Mouse (Mus musculus) brain, embryonic 14.5 days (tissue): ENCODE measurements around the gene Fam187b.

Experiments used
- CTCF ChIP-seq: fragments of 200-500 bp; IDR thresholded peaks from 2 replicates; pipeline ENCODE4 v1.5.1; 2012; ENCODE audit warnings: inconsistent platforms, mild to moderate bottlenecking, moderate library complexity, borderline replicate concordance; ENCODE audit not compliant: insufficient read depth, insufficient read length; ENCODE audit errors: extremely low read depth
- POLR2A ChIP-seq: fragments of 200-500 bp; IDR thresholded peaks from 2 replicates; pipeline ENCODE4 v1.6.1; 2012; ENCODE audit warnings: mild to moderate bottlenecking, inconsistent platforms, borderline replicate concordance; ENCODE audit not compliant: poor library complexity, insufficient read depth, insufficient read length, severe bottlenecking; ENCODE audit errors: extremely low read depth

DNA sequence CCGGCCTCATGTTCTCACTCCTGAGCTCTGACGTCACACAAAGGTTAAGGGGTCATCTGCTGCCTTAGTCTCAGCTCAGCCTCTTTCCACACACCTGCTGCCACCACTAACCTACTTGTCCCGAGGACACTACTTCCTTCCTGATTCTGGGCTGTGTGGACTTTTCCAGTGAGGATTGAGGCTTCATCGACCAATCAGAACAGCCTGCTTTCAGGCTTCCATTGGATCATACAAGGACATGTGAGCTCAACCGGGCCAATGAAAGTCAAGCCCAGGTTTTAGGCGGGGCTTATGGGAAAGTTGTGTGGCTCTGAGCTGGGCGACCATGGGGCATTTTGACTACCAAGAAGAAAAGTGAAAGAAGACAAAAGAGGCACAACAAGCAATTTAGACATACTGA, 63.3 kb downstream of the Fam187b start:
- TF ChIP-seq CTCF (no peak), POLR2A (no peak)
